Mouse (Mus musculus) embryonic facial prominence, embryonic 10.5 days (tissue): ENCODE data around the gene Nle1. TPM values are rescaled to one million over a fixed set of nuclear protein-coding genes. Genes with fewer than 3 reads are reported as not detected.

ENCODE experiments used
- DNase-seq: peaks from one replicate; pipeline ENCODE4 v3.0.0-alpha.2; 2017; ENCODE audit warnings: low spot score
- H3K27ac ChIP-seq: fragments of 300-500 bp; sonication (generic); replicated peaks from 2 replicates; pipeline ENCODE4 v1.5.1; 2016; ENCODE audit warnings: mild to moderate bottlenecking
- H3K27me3 ChIP-seq: fragments of 300-500 bp; sonication (generic); replicated peaks from 2 replicates; pipeline ENCODE4 v1.6.1; 2016; ENCODE audit warnings: low read depth, mild to moderate bottlenecking; ENCODE audit not compliant: poor library complexity, severe bottlenecking
- H3K36me3 ChIP-seq: fragments of 300-500 bp; sonication (generic); replicated peaks from 2 replicates; pipeline ENCODE4 v1.6.1; 2016; ENCODE audit warnings: mild to moderate bottlenecking, moderate library complexity
- H3K4me1 ChIP-seq: fragments of 300-500 bp; sonication (generic); 2 replicates; pipeline ENCODE4 v1.6.1; 2016
- H3K4me3 ChIP-seq: fragments of 300-500 bp; sonication (generic); 2 replicates; pipeline ENCODE4 v1.5.1; 2016; ENCODE audit warnings: mild to moderate bottlenecking, moderate library complexity
- H3K9me3 ChIP-seq: fragments of 300-500 bp; sonication (generic); 2 replicates; pipeline ENCODE4 v1.6.1; 2016; ENCODE audit warnings: mild to moderate bottlenecking
- WGBS: fragments of 180-500 bp; shearing (Covaris S2); methylation state at CpG from one replicate; pipeline ENCODE4 v1.1.7; 2016; 5-methylcytosine and 5-hydroxymethylcytosine counted together
- polyA plus RNA-seq: library from polyadenylated mRNA; unstranded; fragments of >200 nt; fragmentation: Nextera tagmentation; extraction: Ambion mirVana; gene quantifications from 2 replicates; pipeline ENCODE4 v1.2.1, GENCODE M21; 2016

The Nle1 gene
- polyA plus RNA-seq, 1 experiment from 2014 or later: 41.2 TPM

GRCm38 (mm10) chr11:82905816-82906215 is 2.4 kb downstream of the Nle1 start:
- H3K4me3 ChIP-seq: no peak overlapping the region
- H3K4me1 ChIP-seq: peaks cover 12% of the 10 kb centered on the region
- H3K9me3 ChIP-seq: no peaks in the 10 kb centered on the region
- H3K36me3 ChIP-seq: peaks cover 63% of the 10 kb centered on the region
- no peak for DNase-seq
- H3K27me3 ChIP-seq: peaks cover 13% of the 10 kb centered on the region; the same call in 1 of the 2 replicates
- 91% methylated on average over 5 of the region's 5 CpGs for WGBS
- no peak overlapping the region for H3K27ac ChIP-seq

GRCm38 (mm10) chr11:82904952-82905351 is 3.3 kb downstream of the Nle1 start:
- WGBS: 68% methylated on average over 8 of the region's 8 CpGs
- peaks cover 12% of the 10 kb centered on the region for H3K4me1 ChIP-seq
- DNase-seq: no peak
- H3K36me3 ChIP-seq: peaks cover 72% of the 10 kb centered on the region
- no peak overlapping the region for H3K4me3 ChIP-seq
- H3K9me3 ChIP-seq: no peaks in the 10 kb centered on the region
- 0 out of 2 replicates have a peak, but pooled peaks cover 6% of the 10 kb centered on the region for H3K27me3 ChIP-seq
- H3K27ac ChIP-seq: no peak overlapping the region

- DNase-seq: no peak
- 97% methylated on average over 20 of the region's 20 CpGs for WGBS
- H3K36me3 ChIP-seq: peaks cover 96% of the 10 kb centered on the region
Observed at GRCm38 (mm10) chr11:82901606-82902310, 6.5 kb downstream of the Nle1 start.

GRCm38 (mm10) chr11:82899720-82900119 is 8.5 kb downstream of the Nle1 start:
- Histone ChIP-seq H3K4me1 (no peaks in the 10 kb centered on the region), H3K27ac (no peak overlapping the region), H3K9me3 (no peaks in the 10 kb centered on the region), H3K36me3 (peaks cover 76% of the 10 kb centered on the region), H3K27me3 (no peaks in the 10 kb centered on the region), H3K4me3 (no peak overlapping the region)
- WGBS: 95% methylated on average over 5 of the region's 5 CpGs
- DNase-seq: no peak

More at GRCm38 (mm10) chr11:82901606-82902310, 6.5 kb downstream of the Nle1 start:
- Histone ChIP-seq H3K9me3 (no peaks in the 10 kb centered on the region), H3K4me3 (no peak overlapping the region), H3K27me3 (no peaks in the 10 kb centered on the region), H3K27ac (no peak overlapping the region), H3K4me1 (no peaks in the 10 kb centered on the region)

GRCm38 (mm10) chr11:82897478-82897877 is 10.7 kb downstream of the Nle1 start:
- H3K4me3 ChIP-seq: no peak overlapping the region
- WGBS: 89% methylated on average over 10 of the region's 10 CpGs
- H3K36me3 ChIP-seq: peaks cover 53% of the 10 kb centered on the region

GRCm38 (mm10) chr11:82891936-82892335 is 16.3 kb downstream of the Nle1 start, which contains the start of gene Fndc8:
Fndc8 (plus strand) TSS chr11:82892124.
- WGBS: 67% methylated on average over 7 of the region's 7 CpGs
- H3K27ac ChIP-seq: no peak within 1 kb of the TSS
- peaks cover 22% of the 10 kb centered on the region for H3K4me1 ChIP-seq
- H3K9me3 ChIP-seq: no peaks in the 10 kb centered on the region
- H3K27me3 ChIP-seq: peaks cover 7% of the 10 kb centered on the region; the same call in 1 of the 2 replicates
- H3K36me3 ChIP-seq: no peaks in the 10 kb centered on the region
- no peak for DNase-seq
- no peak within 1 kb of the TSS for H3K4me3 ChIP-seq

More at GRCm38 (mm10) chr11:82897478-82897877, 10.7 kb downstream of the Nle1 start:
- Histone ChIP-seq H3K9me3 (no peaks in the 10 kb centered on the region), H3K4me1 (no peaks in the 10 kb centered on the region), H3K27ac (no peak overlapping the region), H3K27me3 (no peaks in the 10 kb centered on the region)
- DNase-seq: no peak

GRCm38 (mm10) chr11:82890342-82890762 is 17.9 kb downstream of the Nle1 start, which contains the start of gene Rad51d:
Rad51d (minus strand) TSS chr11:82890614.
- DNase-seq: peak; percentile 96
- under 1% methylated on average over 26 of the region's 26 CpGs for whole genome bisulfite sequencing
- Histone ChIP-seq H3K36me3 (no peaks in the 10 kb centered on the region), H3K9me3 (no peaks in the 10 kb centered on the region), H3K27me3 (peaks cover 7% of the 10 kb centered on the region; the same call in 1 of the 2 replicates), H3K27ac (peak within 1 kb of the TSS; percentile 86), H3K4me1 (peaks cover 22% of the 10 kb centered on the region), H3K4me3 (peak within 1 kb of the TSS; percentile 78)

- DNase-seq: no peak
- Histone ChIP-seq H3K4me1 (peaks cover 22% of the 10 kb centered on the region), H3K9me3 (no peaks in the 10 kb centered on the region), H3K4me3 (peak overlapping the region; percentile 78), H3K27ac (peak overlapping the region; percentile 86), H3K36me3 (no peaks in the 10 kb centered on the region), H3K27me3 (peaks cover 7% of the 10 kb centered on the region; the same call in 1 of the 2 replicates)
- WGBS: 10% methylated on average over 31 of the region's 31 CpGs
Observed at GRCm38 (mm10) chr11:82889524-82890341, 18.5 kb downstream of the Nle1 start.

- Histone ChIP-seq H3K9me3 (no peaks in the 10 kb centered on the region), H3K27ac (no peak overlapping the region), H3K4me3 (0 out of 2 replicates have a peak overlapping the region, but pooled peaks have one; percentile 17), H3K36me3 (no peaks in the 10 kb centered on the region), H3K4me1 (peaks cover 22% of the 10 kb centered on the region), H3K27me3 (peaks cover 7% of the 10 kb centered on the region; the same call in 1 of the 2 replicates)
- no peak for DNase-seq
- WGBS: 72% methylated on average over 10 of the region's 10 CpGs
Observed at GRCm38 (mm10) chr11:82888491-82888946, 19.7 kb downstream of the Nle1 start.

- Histone ChIP-seq H3K27me3 (0 out of 2 replicates have a peak, but pooled peaks cover 2% of the 10 kb centered on the region), H3K36me3 (peaks cover 15% of the 10 kb centered on the region), H3K4me3 (no peak overlapping the region), H3K27ac (no peak overlapping the region), H3K9me3 (no peaks in the 10 kb centered on the region), H3K4me1 (peaks cover 22% of the 10 kb centered on the region)
- WGBS: 87% methylated on average over 3 of the region's 3 CpGs
- no peak for DNase-seq
Observed at GRCm38 (mm10) chr11:82886559-82886958, 21.7 kb downstream of the Nle1 start.

GRCm38 (mm10) chr11:82883180-82883579 is 25.0 kb downstream of the Nle1 start:
- H3K36me3 ChIP-seq: peaks cover 34% of the 10 kb centered on the region
- peaks cover under 1% of the 10 kb centered on the region; the same call in 1 of the 2 replicates for H3K4me1 ChIP-seq
- H3K4me3 ChIP-seq: no peak overlapping the region
- 69% methylated on average over 8 of the region's 8 CpGs for WGBS
- no peaks in the 10 kb centered on the region for H3K9me3 ChIP-seq
- DNase-seq: no peak
- H3K27ac ChIP-seq: no peak overlapping the region
- no peaks in the 10 kb centered on the region for H3K27me3 ChIP-seq

- 88% methylated on average over 7 of the region's 7 CpGs for whole genome bisulfite sequencing
- Histone ChIP-seq H3K9me3 (no peaks in the 10 kb centered on the region), H3K4me3 (no peak overlapping the region), H3K4me1 (no peaks in the 10 kb centered on the region), H3K36me3 (peaks cover 32% of the 10 kb centered on the region), H3K27me3 (no peaks in the 10 kb centered on the region), H3K27ac (no peak overlapping the region)
- no peak for DNase-seq
Observed at GRCm38 (mm10) chr11:82877726-82878344, 30.4 kb downstream of the Nle1 start.
